Mouse (Mus musculus): ENCODE results near the gene Kazn.

Kazn gene

DNA sequence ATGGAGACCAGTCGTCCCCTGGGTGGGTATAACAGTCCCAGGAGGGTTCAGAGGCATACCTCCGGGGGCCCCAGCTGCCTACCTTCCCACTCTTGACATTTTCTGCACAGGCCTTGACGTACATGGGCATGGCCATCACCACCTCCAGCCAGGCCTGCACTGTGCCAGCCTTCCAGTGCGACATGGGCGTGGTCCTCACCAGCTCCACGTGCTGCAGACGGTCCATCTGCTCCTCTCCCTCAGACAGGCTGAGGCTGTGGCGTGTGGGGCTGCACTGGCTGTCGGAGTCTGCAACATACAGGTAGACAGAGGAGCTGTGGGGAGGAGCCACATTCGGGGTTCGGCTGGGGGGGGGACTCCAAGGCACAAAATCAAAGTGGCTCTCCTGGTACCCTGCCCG is 121.2 kb downstream of the Kazn start:
- no peak for DNase-seq (ENCODE audit: low spot score)

GRCm38 (mm10) chr4:142113306-142113705 is 125.9 kb downstream of the Kazn start:
- DNase-seq (ENCODE audit: low spot score): no peak

GRCm38 (mm10) chr4:142103081-142103671 is 136.0 kb downstream of the Kazn start:
- DNase-seq (ENCODE audit: low spot score): no peak

- DNase-seq (ENCODE audit: low spot score): peak; percentile 61
Observed at GRCm38 (mm10) chr4:142098303-142098702, 140.9 kb downstream of the Kazn start.

GRCm38 (mm10) chr4:142097871-142098270 is 141.3 kb downstream of the Kazn start:
- peak; percentile 65 for DNase-seq (ENCODE audit: low spot score)

GRCm38 (mm10) chr4:142095513-142096241 is 143.5 kb downstream of the Kazn start:
- DNase-seq (ENCODE audit: low spot score): peak; percentile 59

DNA sequence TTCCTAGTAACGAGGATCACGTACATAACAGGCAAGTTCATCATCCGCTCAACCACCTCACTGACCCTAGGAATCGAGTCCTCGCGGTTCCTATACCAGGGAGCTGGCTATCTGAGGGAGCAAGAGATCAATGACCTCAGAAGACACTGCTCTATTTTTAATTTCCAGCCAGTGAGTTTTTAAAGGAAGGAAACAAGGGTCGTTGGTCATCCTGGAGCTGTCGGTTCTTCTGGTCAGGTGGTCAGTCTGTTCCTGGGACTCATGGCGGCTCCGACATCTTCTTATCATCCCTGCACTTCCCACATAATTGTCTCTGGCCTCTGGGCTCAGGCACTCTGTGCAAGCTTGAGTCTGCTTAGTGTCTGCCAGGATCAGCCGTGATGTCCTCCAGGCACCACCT is 144.8 kb downstream of the Kazn start:
- DNase-seq (ENCODE audit: low spot score): no peak

DNA sequence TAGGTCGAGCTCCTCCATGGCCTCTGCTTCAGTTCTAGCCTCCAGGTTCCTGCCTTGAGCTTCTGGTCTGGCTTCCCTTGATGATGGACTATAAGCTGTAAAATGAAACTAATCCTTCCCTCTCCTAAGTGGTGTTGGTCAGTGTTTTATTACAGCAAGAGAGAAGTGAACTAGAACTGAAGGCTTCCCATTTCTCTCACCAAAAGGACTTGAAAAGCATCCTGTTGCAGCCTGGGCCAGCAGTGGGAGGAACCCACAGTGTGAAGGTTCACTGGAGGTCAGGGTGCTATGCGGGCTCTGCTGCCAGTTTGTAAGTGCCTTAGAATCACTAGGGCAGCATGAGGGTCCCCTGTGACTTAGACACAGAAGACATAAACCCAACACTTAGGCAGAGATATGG is 148.1 kb downstream of the Kazn start:
- DNase-seq (ENCODE audit: low spot score): no peak

GRCm38 (mm10) chr4:142089966-142090365 is 149.2 kb downstream of the Kazn start:
- no peak for DNase-seq (ENCODE audit: low spot score)

DNA sequence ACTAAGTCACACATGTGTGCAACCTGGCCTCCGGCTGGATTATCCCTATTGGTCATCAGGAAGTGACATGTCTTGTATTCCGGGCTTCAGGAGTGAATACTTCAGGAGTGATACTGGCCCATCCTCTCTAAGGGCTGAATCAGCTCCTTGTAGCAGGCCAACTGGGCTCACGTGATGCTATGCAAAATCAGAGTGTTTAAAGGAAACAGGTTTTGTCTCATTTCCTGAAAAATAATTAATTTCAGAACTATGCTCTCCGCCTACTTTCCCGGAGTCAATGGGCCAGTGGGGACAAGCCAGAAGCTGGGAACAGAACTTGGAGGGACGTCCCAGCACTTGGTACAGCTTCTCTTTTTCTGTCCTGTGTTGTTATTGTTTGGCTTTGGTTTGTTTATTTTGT is 150.4 kb downstream of the Kazn start:
- DNase-seq (ENCODE audit: low spot score): no peak

DNA sequence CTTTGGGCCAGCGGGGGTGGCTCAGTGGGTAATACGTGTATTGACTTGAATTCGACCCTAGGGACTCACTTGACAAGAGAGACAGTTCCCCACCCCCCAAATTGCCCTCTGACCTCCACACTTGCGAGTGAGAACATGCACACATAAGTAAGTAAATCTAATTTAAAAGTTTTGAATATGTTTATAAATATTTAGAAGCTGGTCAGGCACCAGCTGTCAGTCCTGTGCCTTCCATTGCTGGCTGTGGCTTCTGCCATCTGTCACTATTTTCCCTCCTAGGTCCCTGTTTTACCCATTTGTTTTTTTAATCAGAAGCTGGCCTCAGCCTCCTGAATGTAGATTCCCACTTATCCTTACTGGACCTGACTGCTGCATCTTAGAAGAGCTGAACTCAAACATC is 150.8 kb downstream of the Kazn start:
- DNase-seq (ENCODE audit: low spot score): no peak

DNA sequence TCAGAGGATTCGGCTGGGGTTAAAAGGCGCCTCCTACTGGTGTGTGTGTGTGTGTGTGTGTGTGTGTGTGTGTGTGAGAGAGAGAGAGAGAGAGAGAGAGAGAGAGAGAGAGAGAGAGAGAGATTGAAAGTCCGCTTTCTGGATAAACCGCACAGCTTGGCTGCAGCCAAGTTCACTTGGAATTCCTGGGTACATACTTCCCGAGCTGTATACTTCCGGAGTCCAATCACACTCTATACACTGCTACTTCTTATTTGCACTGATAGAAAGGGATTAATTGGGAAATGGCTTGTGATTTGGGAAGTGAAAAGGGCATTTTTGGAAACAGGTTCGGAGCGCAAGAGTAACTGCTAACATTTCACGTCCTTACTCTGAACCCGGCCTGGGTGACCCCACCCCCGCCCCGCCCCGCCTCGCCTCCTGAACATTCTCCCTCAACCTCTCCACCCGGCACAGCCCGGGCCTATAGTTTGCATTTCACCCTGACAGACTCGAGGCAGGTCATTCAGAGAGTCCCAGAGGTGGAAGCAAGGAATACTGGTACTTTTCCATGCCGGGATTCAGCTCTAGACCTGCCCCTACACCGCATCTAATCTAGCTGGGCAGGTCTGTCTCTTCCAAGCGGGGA is 154.2 kb downstream of the Kazn start:
- DNase-seq (ENCODE audit: low spot score): no peak

- DNase-seq (ENCODE audit: low spot score): peak; percentile 57
Observed at GRCm38 (mm10) chr4:142084131-142084899, 154.9 kb downstream of the Kazn start, which contains the start of gene Tmem51. Tmem51 (minus strand) TSS chr4:142084304.

GRCm38 (mm10) chr4:142083762-142084130 is 155.5 kb downstream of the Kazn start:
- DNase-seq (ENCODE audit: low spot score): peak; percentile 63

DNA sequence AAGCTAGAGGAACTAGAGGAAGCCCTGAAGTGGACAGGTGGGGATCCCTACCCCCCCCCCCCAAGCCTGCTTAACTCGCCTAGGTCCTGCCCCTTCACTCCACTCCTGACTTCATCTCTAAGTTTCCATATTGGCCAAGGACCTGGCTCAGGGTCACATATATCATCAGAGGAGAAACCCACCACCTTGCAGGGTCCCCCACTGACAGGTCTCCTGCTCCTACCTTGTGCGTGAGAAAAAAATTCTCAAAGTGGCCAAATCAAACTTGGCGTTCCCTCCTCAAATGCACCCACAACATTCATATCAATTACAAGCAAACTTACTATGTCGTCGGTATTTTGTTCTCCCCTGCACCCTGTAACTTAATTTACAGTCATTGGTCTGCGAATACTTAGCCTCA is 156.0 kb downstream of the Kazn start:
- no peak for DNase-seq (ENCODE audit: low spot score)

- no peak for DNase-seq (ENCODE audit: low spot score)
Observed at GRCm38 (mm10) chr4:142082703-142083102, 156.5 kb downstream of the Kazn start.

GRCm38 (mm10) chr4:142081631-142082283 is 157.4 kb downstream of the Kazn start:
- DNase-seq (ENCODE audit: low spot score): no peak

- DNase-seq (ENCODE audit: low spot score): no peak
Observed at GRCm38 (mm10) chr4:142080901-142081630, 158.1 kb downstream of the Kazn start.

DNA sequence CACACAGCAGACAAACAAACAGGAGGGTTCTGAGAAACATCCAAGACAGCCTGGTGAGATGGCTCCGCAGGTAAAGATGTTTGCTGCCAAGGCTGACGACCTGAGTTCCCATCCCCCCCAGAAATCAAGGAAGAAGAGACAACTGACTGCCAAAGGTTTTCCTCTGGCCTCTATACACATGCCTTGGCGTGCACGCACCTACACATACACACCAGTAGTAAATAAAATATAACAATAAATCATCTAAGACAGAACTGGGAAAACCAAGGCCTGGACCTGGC is 158.8 kb downstream of the Kazn start:
- no peak for DNase-seq (ENCODE audit: low spot score)

DNA sequence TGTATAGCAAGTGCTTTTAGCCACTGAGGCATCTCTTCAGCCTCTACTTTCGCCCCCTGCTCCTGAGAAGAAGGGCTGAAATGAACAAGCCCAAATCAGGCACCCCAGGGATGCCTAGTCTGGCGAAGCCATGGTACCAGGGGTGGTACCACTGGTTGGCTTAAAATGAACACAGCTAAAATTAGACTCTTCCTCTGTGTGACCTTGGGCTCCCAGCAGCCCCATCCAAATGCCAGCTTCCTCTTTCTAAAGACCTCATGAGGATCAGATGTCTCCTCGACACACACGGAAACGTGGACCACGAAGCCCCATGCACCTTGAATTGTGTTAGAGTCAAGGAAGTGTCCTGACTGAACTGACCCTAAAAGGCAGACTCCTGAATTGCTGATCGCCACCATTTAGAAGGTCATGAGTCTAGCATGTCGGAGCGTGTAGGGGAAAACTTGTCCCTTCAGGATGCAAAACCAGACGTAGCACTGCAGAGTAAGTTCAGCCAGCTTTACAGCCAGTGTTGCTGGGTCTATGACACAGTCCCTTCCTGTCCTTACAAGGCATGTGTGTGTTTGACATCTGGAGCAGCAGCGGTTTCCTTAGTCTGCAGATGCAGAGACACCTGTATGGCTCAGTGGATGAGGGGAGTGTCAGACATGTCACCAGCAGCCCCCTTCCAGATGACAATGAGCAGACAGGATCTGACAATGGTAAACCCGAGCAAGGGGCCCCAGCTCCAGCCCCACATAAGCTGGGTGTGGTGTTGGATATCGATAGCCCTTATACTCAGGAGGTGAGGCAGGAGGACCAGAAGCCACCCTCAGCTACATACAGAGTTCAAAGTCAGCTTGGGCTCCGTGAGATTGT is 159.3 kb downstream of the Kazn start:
- no peak for DNase-seq (ENCODE audit: low spot score)

All from ovary, adult 18-20 months (tissue).